Mouse (Mus musculus): ENCODE data around the gene AC140267.1. TPM values are rescaled to one million over a fixed set of nuclear protein-coding genes. Genes with fewer than 3 reads are reported as not detected.
A peak's percentile ranks its signal among the peaks of the same experiment; 100 is the strongest.

AC140267.1 gene
- total RNA-seq, 2 experiments from 2014 or later = 1.6 TPM; not detected in 1

DNA sequence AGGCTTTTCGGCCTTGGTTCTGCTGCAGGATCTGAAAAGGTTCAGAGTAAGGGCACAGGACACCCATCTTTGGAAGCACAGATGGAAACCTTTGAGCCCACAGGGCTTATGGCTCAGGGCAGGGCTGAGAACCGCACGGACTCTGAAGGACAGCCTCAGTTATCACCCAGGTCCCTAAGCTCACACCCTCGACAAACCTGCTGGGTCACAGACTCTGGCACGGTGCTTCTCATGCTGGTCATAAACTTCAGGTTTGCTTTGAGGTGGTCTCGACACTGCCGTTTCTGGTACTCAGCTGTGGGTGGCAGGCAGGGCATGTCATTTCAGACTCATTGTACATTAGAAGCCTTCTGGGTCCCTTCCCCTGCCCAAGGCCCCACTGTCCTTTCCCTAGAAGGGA is 25.5 kb downstream of the AC140267.1 start:
- ATAC-seq (replicated peaks; ENCODE audit: poor library complexity) = no peak

GRCm38 (mm10) chr15:80263610-80264575 is 28.3 kb downstream of the AC140267.1 start, which contains the start of gene Rps19bp1:
Rps19bp1 (minus strand) TSS chr15:80264315.
- peak; percentile 96 for ATAC-seq (replicated peaks; ENCODE audit: poor library complexity)

- ATAC-seq (replicated peaks; ENCODE audit: poor library complexity) = peak; percentile 71
Measured at GRCm38 (mm10) chr15:80266281-80266680, 30.6 kb downstream of the AC140267.1 start.

DNA sequence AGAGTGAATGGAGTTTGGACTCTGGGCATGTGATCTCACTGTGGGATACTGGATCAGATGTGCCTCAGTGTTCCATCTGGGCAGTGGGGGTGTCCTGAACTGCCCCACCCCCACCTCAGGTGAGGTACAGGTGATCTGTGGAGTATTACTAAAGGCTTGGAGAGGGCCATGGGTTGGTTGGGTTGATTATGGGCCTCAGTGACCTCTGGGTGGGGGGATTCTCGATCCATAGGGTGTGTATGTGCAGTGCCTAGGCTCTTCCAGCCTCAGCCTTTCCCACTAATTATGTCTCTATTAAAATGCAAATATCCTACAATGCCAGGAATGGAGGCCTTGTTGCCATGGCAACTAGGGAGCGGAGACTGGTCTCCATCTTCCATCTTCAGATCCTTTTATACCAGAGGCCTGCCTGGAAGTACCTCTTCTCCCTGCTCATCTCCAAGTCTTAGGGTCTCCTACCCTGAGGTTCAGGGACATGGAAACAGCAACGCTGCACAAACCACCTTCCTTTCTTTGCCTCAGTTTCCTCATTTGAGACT is 36.3 kb downstream of the AC140267.1 start:
- ATAC-seq (replicated peaks; ENCODE audit: poor library complexity) = no peak

- no peak for ATAC-seq (replicated peaks; ENCODE audit: poor library complexity)
Measured at GRCm38 (mm10) chr15:80277107-80277506, 41.5 kb downstream of the AC140267.1 start.

DNA sequence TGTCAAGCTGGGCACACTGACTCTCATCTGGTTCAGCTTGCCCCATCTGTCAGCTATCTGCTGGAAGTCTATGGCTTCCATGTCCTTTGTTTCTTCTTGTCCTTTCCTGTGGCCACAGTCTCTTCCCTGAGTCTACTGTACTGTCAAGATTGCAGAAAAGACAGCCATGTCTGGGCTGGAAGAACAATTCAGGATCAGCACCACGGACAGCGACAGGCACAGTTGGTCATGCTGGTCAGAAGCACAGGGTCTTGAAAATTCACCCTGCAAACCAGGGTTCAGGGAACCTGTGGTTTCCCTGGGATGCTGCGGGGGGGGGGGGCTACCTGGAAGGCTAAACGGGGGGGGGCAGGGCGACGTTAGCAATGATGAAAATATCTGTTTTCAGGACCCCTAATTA is 42.0 kb downstream of the AC140267.1 start:
- peak; percentile 65; the same call in 1 of the 2 replicates for ATAC-seq (replicated peaks; ENCODE audit: poor library complexity)

DNA sequence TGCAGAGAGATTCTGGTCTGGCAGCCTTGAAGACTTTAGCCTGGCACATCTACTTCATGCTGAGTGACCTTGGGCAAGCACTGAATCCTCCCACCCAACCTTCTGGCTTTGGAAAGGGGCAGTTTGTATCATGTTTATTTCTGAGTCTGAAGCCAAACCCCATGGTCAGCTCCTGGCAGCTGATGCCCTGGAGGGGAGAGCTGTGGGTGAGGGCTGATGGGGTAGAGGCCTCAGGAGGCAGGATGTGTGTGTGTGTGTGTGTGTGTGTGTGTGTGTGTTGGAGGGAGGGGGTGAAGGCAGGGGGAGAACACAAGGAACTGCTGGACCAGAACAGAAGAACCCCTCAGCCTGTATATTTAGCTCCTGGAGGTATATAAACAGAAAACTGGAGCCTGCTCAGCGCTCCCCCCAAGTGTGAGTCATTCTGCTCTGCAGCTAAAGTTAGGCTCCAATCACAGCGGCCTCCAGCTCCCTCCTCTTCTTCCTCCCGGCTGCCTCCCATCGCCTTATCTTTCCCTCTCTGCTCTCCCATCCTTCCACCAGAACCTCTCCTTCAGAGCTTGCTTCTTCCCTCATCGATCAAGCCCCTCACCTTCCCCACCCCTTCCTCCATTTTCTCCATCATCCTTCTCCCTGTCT is 42.6 kb downstream of the AC140267.1 start:
- ATAC-seq (replicated peaks; ENCODE audit: poor library complexity) = no peak

GRCm38 (mm10) chr15:80279053-80279452 is 43.4 kb downstream of the AC140267.1 start:
- ATAC-seq (replicated peaks; ENCODE audit: poor library complexity) = no peak

DNA sequence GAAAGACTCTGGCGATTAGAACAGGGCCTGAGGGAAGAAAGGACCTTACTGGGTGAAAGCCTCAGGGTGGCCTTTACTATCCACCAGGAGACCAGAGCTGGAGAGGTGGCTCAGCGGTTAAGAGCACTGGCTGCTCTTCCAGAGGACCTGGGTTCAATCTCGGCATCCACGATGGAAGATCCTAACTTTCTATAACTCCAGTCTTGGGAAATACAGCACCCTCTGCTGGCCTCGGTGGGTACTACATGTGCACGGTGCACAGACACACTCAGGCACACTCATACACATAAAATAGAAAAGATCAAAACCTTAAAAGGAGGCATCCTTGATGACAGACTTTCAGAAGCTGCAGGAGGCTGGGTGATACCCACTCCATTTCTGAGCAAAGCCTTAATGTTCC is 45.0 kb downstream of the AC140267.1 start:
- peak; percentile 63; the same call in 1 of the 2 replicates for ATAC-seq (replicated peaks; ENCODE audit: poor library complexity)

Other genes starting within 250 kb of the AC140267.1 start
- gene Pdgfb, start 220.9 kb upstream of the AC140267.1 start, total RNA-seq (2015) = not detected in 2 replicates
- 0.17 TPM in 1 of 2 replicates, not detected in the other for gene Pdgfb, start 220.9 kb upstream of the AC140267.1 start, total RNA-seq (2017)
- gene Syngr1, start 144.5 kb upstream of the AC140267.1 start, total RNA-seq (2015) = 2.1 and 3.6 TPM in 2 replicates
- gene Syngr1, start 144.5 kb upstream of the AC140267.1 start, total RNA-seq (2017) = 1.5 and 1.8 TPM in 2 replicates
- 2,120 and 2,179 TPM in 2 replicates for gene Rpl3, start 144.0 kb upstream of the AC140267.1 start, total RNA-seq (2015)
- gene Rpl3, start 144.0 kb upstream of the AC140267.1 start, total RNA-seq (2017) = 3,037 and 3,138 TPM in 2 replicates
- 4.0 and 6.0 TPM in 2 replicates for gene Tab1, start 102.7 kb upstream of the AC140267.1 start, total RNA-seq (2015)
- 15.7 and 19.2 TPM in 2 replicates for gene Tab1, start 102.7 kb upstream of the AC140267.1 start, total RNA-seq (2017)
- not detected in 2 replicates for gene Mgat3, start 62.1 kb upstream of the AC140267.1 start, total RNA-seq (2015)
- not detected in 2 replicates for gene Mgat3, start 62.1 kb upstream of the AC140267.1 start, total RNA-seq (2017)
- gene Mief1, start 1.8 kb upstream of the AC140267.1 start, total RNA-seq (2015) = 18.0 and 18.2 TPM in 2 replicates
- 21.4 and 25.7 TPM in 2 replicates for gene Mief1, start 1.8 kb upstream of the AC140267.1 start, total RNA-seq (2017)
- 218 and 306 TPM in 2 replicates for gene Atf4, start 19.3 kb downstream of the AC140267.1 start, total RNA-seq (2015)
- gene Atf4, start 19.3 kb downstream of the AC140267.1 start, total RNA-seq (2017) = 305 and 370 TPM in 2 replicates
- 65.0 and 68.9 TPM in 2 replicates for gene Rps19bp1, start 28.5 kb downstream of the AC140267.1 start, total RNA-seq (2015)
- gene Rps19bp1, start 28.5 kb downstream of the AC140267.1 start, total RNA-seq (2017) = 19.5 and 43.8 TPM in 2 replicates
- not detected in 2 replicates for gene Cacna1i, start 51.4 kb downstream of the AC140267.1 start, total RNA-seq (2015)
- gene Cacna1i, start 51.4 kb downstream of the AC140267.1 start, total RNA-seq (2017) = not detected in 2 replicates